Mouse (Mus musculus): ENCODE results near the gene Mthfd1.

DNA sequence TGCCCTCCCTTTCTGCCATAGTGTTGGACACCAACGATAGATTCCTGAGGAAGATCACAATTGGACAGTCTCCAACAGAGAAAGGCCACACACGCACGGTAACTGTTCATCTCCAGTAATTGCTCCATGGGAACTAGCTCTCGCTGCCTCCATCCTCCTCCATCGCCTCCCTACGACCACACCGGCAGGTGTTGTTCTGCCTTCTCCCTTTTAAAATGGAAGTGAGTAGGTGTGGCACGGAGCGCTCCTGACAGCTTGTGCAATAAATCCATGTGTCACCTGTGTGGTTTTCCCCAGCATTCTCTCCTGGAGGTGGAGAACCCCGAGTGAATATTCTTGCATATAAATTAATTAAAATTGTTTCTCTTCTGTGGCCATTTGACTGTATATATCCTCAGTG is 45.3 kb downstream of the Mthfd1 start:
- TF ChIP-seq CTCF (IDR thresholded peaks at IDR 0.05; ENCODE audit: control insufficient read depth, insufficient read depth, insufficient read length): no peak
- no peak for TF ChIP-seq CEBPB (IDR thresholded peaks at IDR 0.05; ENCODE audit: low read depth)
- TF ChIP-seq MYOD1 (IDR thresholded peaks at IDR 0.05; ENCODE audit: control insufficient read depth, insufficient read length, low read depth): no peak
